Mouse (Mus musculus) kidney, embryonic 15.5 days (tissue): Measurements from ENCODE around the gene Cfap97d2. TPM values are rescaled to one million over a fixed set of nuclear protein-coding genes. Genes with fewer than 3 reads are reported as not detected.

Experiments
- ATAC-seq: fragments of 200-750 bp; cut with Nextera tagmentation; replicated peaks from 2 replicates; pipeline ENCODE4 v1.8.0; 2017; ENCODE audit warnings: moderate TSS enrichment; ENCODE audit not compliant: low FRiP score
- H3K27ac ChIP-seq: fragments of 300-500 bp; sonication (generic); 2 replicates; pipeline ENCODE4 v1.5.1; 2015; ENCODE audit warnings: mild to moderate bottlenecking, inconsistent platforms
- H3K27me3 ChIP-seq: fragments of 300-500 bp; sonication (generic); 2 replicates; pipeline ENCODE4 v1.6.1; 2015; ENCODE audit warnings: inconsistent platforms
- H3K36me3 ChIP-seq: fragments of 300-500 bp; sonication (generic); 2 replicates; pipeline ENCODE4 v1.6.1; 2015; ENCODE audit warnings: inconsistent platforms
- H3K4me1 ChIP-seq: fragments of 300-500 bp; sonication (generic); 2 replicates; pipeline ENCODE4 v1.6.1; 2015; ENCODE audit warnings: inconsistent platforms
- H3K4me2 ChIP-seq: fragments of 300-500 bp; sonication (generic); 2 replicates; pipeline ENCODE4 v1.6.1; 2015; ENCODE audit warnings: moderate library complexity, mild to moderate bottlenecking, inconsistent platforms
- H3K4me3 ChIP-seq: fragments of 300-500 bp; sonication (generic); replicated peaks from 2 replicates; pipeline ENCODE4 v1.5.1; 2015; ENCODE audit warnings: mild to moderate bottlenecking, inconsistent platforms
- H3K9ac ChIP-seq: fragments of 300-500 bp; sonication (generic); 2 replicates; pipeline ENCODE4 v1.6.1; 2015; ENCODE audit warnings: mild to moderate bottlenecking, inconsistent platforms
- H3K9me3 ChIP-seq: fragments of 300-500 bp; sonication (generic); replicated peaks from 2 replicates; pipeline ENCODE4 v1.6.1; 2016; ENCODE audit warnings: inconsistent platforms
- WGBS: fragments of 180-500 bp; shearing (Covaris S2); methylation state at CpG from one replicate; pipeline ENCODE4 v1.1.7; 2015; ENCODE audit warnings: mixed read lengths; 5-methylcytosine and 5-hydroxymethylcytosine counted together
- polyA plus RNA-seq: library from polyadenylated mRNA; unstranded; fragments of >200 nt; fragmentation: Nextera tagmentation; extraction: Ambion mirVana; gene quantifications from 2 replicates; pipeline ENCODE4 v1.2.1, GENCODE M21; 2015

The Cfap97d2 gene
- 0.05 TPM in 1 of 2 replicates, not detected in the other for polyA plus RNA-seq

- Histone ChIP-seq H3K4me2 (no peak within 1 kb of the TSS), H3K4me3 (no peak within 1 kb of the TSS), H3K27ac (no peak within 1 kb of the TSS), H3K9ac (no peak within 1 kb of the TSS), H3K27me3 (no peaks in the 10 kb centered on the region), H3K9me3 (no peaks in the 10 kb centered on the region), H3K36me3 (no peaks in the 10 kb centered on the region), H3K4me1 (peaks cover 13% of the 10 kb centered on the region)
- peak; percentile 79; the same call in 1 of the 2 replicates for ATAC-seq
- 7% methylated on average over 5 of the region's 5 CpGs for WGBS
Measured at GRCm38 (mm10) chr8:13705668-13706067, at the start of gene Cfap97d2. Gene Cfap97d2, plus strand, starts transcription at chr8:13705889.

GRCm38 (mm10) chr8:13657479-13657878 is 48.2 kb upstream of the Cfap97d2 start:
- Histone ChIP-seq H3K36me3 (no peaks in the 10 kb centered on the region), H3K4me2 (no peak overlapping the region), H3K4me3 (no peak overlapping the region), H3K27me3 (no peaks in the 10 kb centered on the region), H3K9me3 (no peaks in the 10 kb centered on the region), H3K9ac (no peak overlapping the region), H3K27ac (no peak overlapping the region), H3K4me1 (peaks cover 14% of the 10 kb centered on the region)
- ATAC-seq = no peak
- 69% methylated on average over 12 of the region's 12 CpGs for WGBS

GRCm38 (mm10) chr8:13660323-13660722 is 45.4 kb upstream of the Cfap97d2 start:
- no peak overlapping the region for H3K4me2 ChIP-seq
- H3K9ac ChIP-seq = no peak overlapping the region
- H3K4me3 ChIP-seq = no peak overlapping the region
- H3K4me1 ChIP-seq = peaks cover 12% of the 10 kb centered on the region
- no peak overlapping the region for H3K27ac ChIP-seq
- no peak for ATAC-seq
- WGBS = 87% methylated on average over 13 of the region's 13 CpGs
- no peaks in the 10 kb centered on the region for H3K36me3 ChIP-seq
- no peaks in the 10 kb centered on the region for H3K9me3 ChIP-seq
- H3K27me3 ChIP-seq = no peaks in the 10 kb centered on the region

GRCm38 (mm10) chr8:13664711-13665210 is 40.9 kb upstream of the Cfap97d2 start:
- WGBS = 80% methylated on average over 6 of the region's 6 CpGs
- no peak for ATAC-seq
- H3K9ac ChIP-seq = no peak overlapping the region
- no peaks in the 10 kb centered on the region for H3K36me3 ChIP-seq
- H3K27me3 ChIP-seq = no peaks in the 10 kb centered on the region
- H3K4me1 ChIP-seq = peaks cover 37% of the 10 kb centered on the region
- no peak overlapping the region for H3K4me2 ChIP-seq
- no peaks in the 10 kb centered on the region for H3K9me3 ChIP-seq
- H3K27ac ChIP-seq = no peak overlapping the region
- H3K4me3 ChIP-seq = no peak overlapping the region

GRCm38 (mm10) chr8:13665538-13665937 is 40.2 kb upstream of the Cfap97d2 start:
- Histone ChIP-seq H3K9me3 (no peaks in the 10 kb centered on the region), H3K4me1 (peaks cover 42% of the 10 kb centered on the region), H3K4me3 (no peak overlapping the region), H3K9ac (no peak overlapping the region), H3K36me3 (no peaks in the 10 kb centered on the region), H3K4me2 (no peak overlapping the region), H3K27me3 (no peaks in the 10 kb centered on the region), H3K27ac (no peak overlapping the region)
- no peak for ATAC-seq
- WGBS = 80% methylated on average over 4 of the region's 4 CpGs

GRCm38 (mm10) chr8:13665944-13666343 is 39.7 kb upstream of the Cfap97d2 start:
- Histone ChIP-seq H3K4me2 (no peak overlapping the region), H3K27me3 (no peaks in the 10 kb centered on the region)

GRCm38 (mm10) chr8:13667917-13668316 is 37.8 kb upstream of the Cfap97d2 start:
- no peak; the same call in 1 of the 2 replicates for ATAC-seq
- Histone ChIP-seq H3K4me3 (no peak overlapping the region), H3K4me2 (no peak overlapping the region), H3K4me1 (peaks cover 47% of the 10 kb centered on the region), H3K9ac (no peak overlapping the region), H3K27ac (peak overlapping the region; percentile 77), H3K9me3 (no peaks in the 10 kb centered on the region), H3K27me3 (no peaks in the 10 kb centered on the region), H3K36me3 (no peaks in the 10 kb centered on the region)
- WGBS = 68% methylated on average over 4 of the region's 4 CpGs

More at GRCm38 (mm10) chr8:13665944-13666343, 39.7 kb upstream of the Cfap97d2 start:
- no peak for ATAC-seq
- Histone ChIP-seq H3K4me3 (no peak overlapping the region), H3K9me3 (no peaks in the 10 kb centered on the region), H3K36me3 (no peaks in the 10 kb centered on the region), H3K27ac (no peak overlapping the region), H3K9ac (no peak overlapping the region), H3K4me1 (peaks cover 42% of the 10 kb centered on the region)
- 65% methylated on average over 8 of the region's 8 CpGs for WGBS

- no peaks in the 10 kb centered on the region for H3K27me3 ChIP-seq
- no peaks in the 10 kb centered on the region for H3K9me3 ChIP-seq
- peak; percentile 59; the same call in 1 of the 2 replicates for ATAC-seq
- H3K4me2 ChIP-seq = no peak overlapping the region
- 44% methylated on average over 10 of the region's 10 CpGs for WGBS
- H3K36me3 ChIP-seq = no peaks in the 10 kb centered on the region
- no peak overlapping the region for H3K4me3 ChIP-seq
- H3K27ac ChIP-seq = peak overlapping the region; percentile 77
- H3K4me1 ChIP-seq = peaks cover 51% of the 10 kb centered on the region
- no peak overlapping the region for H3K9ac ChIP-seq
Measured at GRCm38 (mm10) chr8:13668367-13668766, 37.3 kb upstream of the Cfap97d2 start.

- Histone ChIP-seq H3K36me3 (no peaks in the 10 kb centered on the region), H3K4me3 (no peak overlapping the region), H3K4me2 (no peak overlapping the region), H3K9me3 (no peaks in the 10 kb centered on the region), H3K4me1 (peaks cover 54% of the 10 kb centered on the region), H3K27me3 (no peaks in the 10 kb centered on the region), H3K9ac (no peak overlapping the region), H3K27ac (peak overlapping the region; percentile 15; the same call in 1 of the 2 replicates)
- no peak for ATAC-seq
- 75% methylated on average over 17 of the region's 17 CpGs for WGBS
Measured at GRCm38 (mm10) chr8:13670011-13670471, 35.6 kb upstream of the Cfap97d2 start.

- 85% methylated on average over 10 of the region's 10 CpGs for WGBS
- Histone ChIP-seq H3K4me1 (peaks cover 60% of the 10 kb centered on the region), H3K9ac (no peak overlapping the region), H3K36me3 (no peaks in the 10 kb centered on the region), H3K4me3 (no peak overlapping the region), H3K27ac (no peak overlapping the region), H3K27me3 (no peaks in the 10 kb centered on the region), H3K9me3 (no peaks in the 10 kb centered on the region), H3K4me2 (no peak overlapping the region)
- no peak for ATAC-seq
Measured at GRCm38 (mm10) chr8:13671246-13672003, 34.3 kb upstream of the Cfap97d2 start.

GRCm38 (mm10) chr8:13673215-13673614 is 32.5 kb upstream of the Cfap97d2 start:
- no peak for ATAC-seq

GRCm38 (mm10) chr8:13674294-13675010 is 31.2 kb upstream of the Cfap97d2 start:
- H3K9me3 ChIP-seq = no peaks in the 10 kb centered on the region
- WGBS = 63% methylated on average over 12 of the region's 12 CpGs
- no peak overlapping the region for H3K4me3 ChIP-seq
- peak overlapping the region; percentile 97; the same call in 1 of the 2 replicates for H3K4me2 ChIP-seq
- H3K27ac ChIP-seq = peak overlapping the region; percentile 38; the same call in 1 of the 2 replicates
- no peak overlapping the region for H3K9ac ChIP-seq
- peaks cover 14% of the 10 kb centered on the region; the same call in 1 of the 2 replicates for H3K27me3 ChIP-seq
- no peaks in the 10 kb centered on the region for H3K36me3 ChIP-seq
- H3K4me1 ChIP-seq = peaks cover 48% of the 10 kb centered on the region
- no peak for ATAC-seq

More at GRCm38 (mm10) chr8:13673215-13673614, 32.5 kb upstream of the Cfap97d2 start:
- Histone ChIP-seq H3K9ac (no peak overlapping the region), H3K4me1 (peaks cover 56% of the 10 kb centered on the region), H3K36me3 (no peaks in the 10 kb centered on the region), H3K27ac (peak overlapping the region; percentile 56; the same call in 1 of the 2 replicates), H3K4me2 (no peak overlapping the region), H3K9me3 (no peaks in the 10 kb centered on the region), H3K4me3 (no peak overlapping the region), H3K27me3 (peaks cover 2% of the 10 kb centered on the region; the same call in 1 of the 2 replicates)
- 85% methylated on average over 4 of the region's 4 CpGs for WGBS
